Mouse (Mus musculus) gastrocnemius, adult 18-20 months (tissue): ENCODE data around the gene Fut4. TPM values are rescaled to one million over a fixed set of nuclear protein-coding genes. Genes with fewer than 3 reads are reported as not detected.

Experiments used
- DNase-seq: peaks from one replicate; pipeline ENCODE4 v3.0.0; 2021; ENCODE audit warnings: low spot score
- long read RNA-seq, 2 experiments: library from polyadenylated mRNA; stranded (forward); transcript quantifications; one replicate each; pipeline ENCODE4 v2.0.0; 2021
- total RNA-seq, 2 experiments: library from RNA; stranded (reverse); gene quantifications; 2 replicates each; pipeline ENCODE4 v1.2.3; 2021

Fut4 gene
- under 1 TPM; 0.11 to 0.21 TPM for total RNA-seq
- long read RNA-seq, experiment 1: 0 reads
- long read RNA-seq, experiment 2, full-length matches to known transcripts: 1 of 1 reads
- long read RNA-seq, experiment 2, partial matches to known transcripts: 0 of 1 reads
- long read RNA-seq, experiment 2, other reads (novel, unspliced or antisense): 0 of 1 reads

- peak; percentile 21 for DNase-seq
Observed at GRCm38 (mm10) chr9:14752001-14752522, at the start of gene Fut4. Gene Fut4 (minus strand): TSS chr9:14752393.

DNA sequence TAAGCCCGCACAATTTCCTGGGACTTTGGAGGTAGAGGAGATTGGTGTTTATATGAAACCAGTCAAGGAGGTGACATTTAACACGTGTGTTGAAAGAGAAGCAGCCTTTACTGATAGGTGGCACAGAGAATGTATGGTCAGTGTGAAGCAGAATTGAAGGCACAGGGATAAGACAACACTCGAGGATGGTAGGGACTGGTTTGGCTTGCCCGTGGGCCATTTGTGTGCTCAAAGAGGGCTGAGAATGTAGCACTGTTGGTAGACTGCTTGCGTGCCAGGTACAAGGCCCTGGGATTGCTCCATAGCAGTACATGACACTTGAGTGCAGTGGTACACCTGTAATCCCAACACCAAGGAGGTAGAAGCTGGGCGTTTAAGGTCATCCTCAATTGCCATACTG lies 35.2 kb upstream of the Fut4 start:
- DNase-seq: no peak

GRCm38 (mm10) chr9:14784039-14785002 lies 32.1 kb upstream of the Fut4 start, which contains the start of the genes Mre11a and Ankrd49:
Gene Mre11a (plus strand): TSS chr9:14784654.
Gene Ankrd49 (minus strand): TSS chr9:14784856.
- DNase-seq: peak; percentile 96

GRCm38 (mm10) chr9:14778341-14778740 lies 26.1 kb upstream of the Fut4 start:
- no peak for DNase-seq

DNA sequence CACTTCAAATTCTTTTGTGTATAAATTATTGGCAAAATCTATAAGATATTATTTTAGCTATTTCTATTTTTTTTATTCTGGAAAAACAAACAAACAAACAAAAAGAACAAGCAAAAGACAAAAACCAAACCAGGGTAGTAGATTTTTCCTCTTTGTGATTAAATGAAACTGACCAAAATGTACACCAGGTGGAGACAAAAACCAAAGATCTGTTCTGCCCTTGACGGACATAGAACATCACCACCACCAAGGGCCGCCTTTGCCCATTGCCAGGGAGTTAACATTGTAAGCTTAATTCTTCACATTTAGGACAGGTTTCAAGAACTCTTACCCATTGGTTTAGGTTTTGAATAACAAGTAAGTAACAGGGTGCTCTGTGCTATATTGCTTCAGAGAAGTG lies 21.6 kb upstream of the Fut4 start:
- DNase-seq: no peak

GRCm38 (mm10) chr9:14772074-14772473 lies 19.9 kb upstream of the Fut4 start:
- no peak for DNase-seq

GRCm38 (mm10) chr9:14770803-14771471 lies 18.7 kb upstream of the Fut4 start, which contains the start of gene 1700012B09Rik:
Gene 1700012B09Rik (minus strand): TSS chr9:14771030.
- no peak for DNase-seq

- no peak for DNase-seq
Observed at GRCm38 (mm10) chr9:14769811-14770210, 17.6 kb upstream of the Fut4 start.

DNA sequence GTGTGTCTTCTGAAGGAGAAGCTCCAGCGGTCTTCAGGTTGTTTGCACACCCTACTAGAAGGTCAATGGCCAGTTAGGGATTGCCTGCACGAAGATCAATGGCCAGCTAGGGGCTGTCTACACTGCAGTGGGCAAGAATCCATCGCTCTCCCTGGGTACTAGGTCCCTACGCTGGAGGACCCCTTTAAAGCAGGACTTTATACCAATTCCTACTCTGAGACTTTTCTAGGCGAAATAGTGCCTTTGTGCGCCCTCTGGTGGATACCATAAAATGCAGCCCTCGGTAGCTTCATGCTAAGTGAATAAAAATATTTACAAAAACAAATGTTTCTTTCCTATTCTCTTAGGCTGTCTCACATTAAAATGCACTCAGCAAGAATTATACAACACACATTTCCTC lies 12.6 kb upstream of the Fut4 start:
- DNase-seq: peak; percentile 36

DNA sequence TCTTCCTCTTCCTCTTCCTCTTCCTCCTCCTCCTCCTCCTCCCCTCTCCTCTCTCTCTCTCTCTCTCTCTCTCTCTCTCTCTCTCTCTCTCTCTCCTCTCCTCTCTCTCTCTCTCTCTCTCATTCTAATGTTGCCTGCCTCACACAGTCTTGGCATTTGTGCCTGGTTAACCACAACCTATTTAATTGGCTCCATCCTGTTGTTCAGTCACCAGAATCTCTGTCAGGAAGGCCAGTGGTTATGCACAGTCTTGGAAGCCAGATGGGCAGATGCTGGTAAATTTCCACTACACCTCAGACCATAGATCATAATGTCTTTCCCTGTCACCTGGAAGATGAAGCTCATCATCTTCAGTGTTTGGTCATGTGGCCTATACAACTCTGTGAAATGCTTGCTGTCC lies 7.1 kb upstream of the Fut4 start:
- no peak for DNase-seq

DNA sequence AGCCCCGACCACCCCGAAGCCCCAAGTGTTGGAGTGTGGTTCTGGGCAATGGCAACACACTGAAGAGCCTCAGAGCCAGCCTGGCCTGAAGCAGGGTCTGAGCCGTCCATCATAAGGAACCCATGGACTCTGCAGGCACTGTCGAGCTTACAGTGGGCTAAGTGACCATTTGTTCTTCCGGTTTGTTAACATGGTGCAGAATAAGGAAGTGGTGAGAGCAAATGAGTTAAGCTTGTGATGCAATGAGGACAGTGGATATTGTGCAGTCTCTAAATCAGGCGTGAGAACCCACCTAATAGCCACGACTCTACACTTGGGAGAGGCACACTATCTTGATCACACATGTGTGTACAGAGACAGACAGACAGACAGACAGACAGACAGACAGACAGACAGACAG lies 6.4 kb upstream of the Fut4 start:
- no peak for DNase-seq

GRCm38 (mm10) chr9:14754469-14754868 lies 2.3 kb upstream of the Fut4 start:
- DNase-seq: no peak

DNA sequence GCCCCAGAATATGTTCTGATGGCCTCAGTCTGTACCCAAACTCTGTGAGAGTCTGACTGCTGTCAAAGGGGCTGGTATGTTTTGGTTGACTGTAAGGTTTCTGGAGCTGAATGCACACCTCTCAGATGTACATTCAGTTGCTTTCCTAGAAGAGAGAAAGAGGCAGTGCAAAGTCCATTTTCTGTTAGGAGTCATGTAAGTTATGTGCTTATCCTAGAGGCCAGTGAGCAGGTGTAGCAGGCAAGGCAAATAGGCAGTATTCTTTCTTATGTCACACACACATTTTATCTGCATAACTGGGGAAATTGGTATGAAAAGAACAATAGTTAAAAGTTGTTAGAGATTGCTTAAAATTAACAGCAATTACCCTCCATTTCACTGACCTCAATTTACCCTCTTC lies 1.8 kb upstream of the Fut4 start:
- no peak for DNase-seq

DNA sequence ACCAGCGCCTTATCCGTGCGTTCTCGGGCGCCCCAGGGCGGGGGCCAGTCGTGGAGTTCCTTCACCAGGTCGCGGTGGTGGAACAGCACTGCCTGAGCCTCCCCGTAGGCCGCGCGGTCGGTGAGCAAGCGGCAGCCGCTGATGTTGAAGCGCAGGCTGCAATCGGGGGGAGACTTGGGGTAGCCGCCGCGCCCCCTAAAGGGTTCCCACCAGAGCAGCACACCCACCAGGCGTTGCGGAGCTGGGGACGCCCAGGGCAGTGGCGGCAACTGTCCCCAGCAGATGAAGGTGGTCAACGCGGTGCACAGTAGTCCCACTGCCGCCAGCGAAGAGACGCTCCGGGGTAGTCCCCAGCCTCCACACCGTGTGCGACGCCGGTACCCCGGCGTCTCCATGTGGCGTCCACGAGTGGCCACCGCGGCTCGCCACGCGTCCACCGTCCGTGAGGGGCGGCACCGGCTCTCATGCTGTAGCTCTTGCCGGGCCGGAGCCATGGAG lies 641 bp downstream of the Fut4 start:
- no peak for DNase-seq

GRCm38 (mm10) chr9:14750901-14751502 lies 1.2 kb downstream of the Fut4 start:
- no peak for DNase-seq

DNA sequence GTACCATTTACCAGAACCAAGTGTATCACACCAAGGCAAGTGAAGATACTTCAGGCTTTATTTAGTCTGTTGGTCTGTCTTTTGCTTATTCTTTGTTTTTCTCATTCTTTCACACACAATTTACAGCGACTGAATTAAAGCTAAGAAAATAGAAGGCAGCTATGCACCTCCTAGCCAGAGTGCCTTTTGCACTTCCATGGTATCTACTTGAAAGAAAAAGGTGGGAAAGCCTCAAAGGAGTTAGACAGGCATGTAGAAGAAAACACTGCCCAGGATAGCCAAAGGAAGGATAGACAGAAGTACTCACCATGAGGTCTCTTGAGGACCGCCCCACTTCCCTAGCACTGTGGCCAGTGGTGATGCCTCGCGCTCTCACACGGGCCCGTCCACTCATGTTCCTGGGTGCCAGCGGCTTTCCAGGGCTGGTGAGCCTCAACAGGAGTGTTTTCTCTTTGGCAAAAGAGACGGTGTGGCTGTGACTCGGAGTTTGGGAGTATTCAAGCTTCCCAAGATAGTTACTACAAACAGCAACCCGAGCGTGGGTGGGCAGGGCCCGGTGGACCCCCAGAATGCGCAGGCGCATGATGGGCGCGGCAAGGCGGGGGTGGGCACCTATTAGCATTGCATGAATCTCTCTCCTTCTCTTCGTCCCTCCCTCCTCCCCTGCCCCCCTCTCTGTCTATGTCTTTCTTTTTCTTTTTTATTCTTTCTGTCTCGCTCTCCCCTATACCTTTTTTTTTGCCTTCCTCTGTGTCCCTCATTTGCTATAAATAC lies 11.9 kb downstream of the Fut4 start, which contains the start of gene Piwil4:
Gene Piwil4 (minus strand): TSS at position 583 of the 774 bp plus-strand sequence.
- DNase-seq: no peak

DNA sequence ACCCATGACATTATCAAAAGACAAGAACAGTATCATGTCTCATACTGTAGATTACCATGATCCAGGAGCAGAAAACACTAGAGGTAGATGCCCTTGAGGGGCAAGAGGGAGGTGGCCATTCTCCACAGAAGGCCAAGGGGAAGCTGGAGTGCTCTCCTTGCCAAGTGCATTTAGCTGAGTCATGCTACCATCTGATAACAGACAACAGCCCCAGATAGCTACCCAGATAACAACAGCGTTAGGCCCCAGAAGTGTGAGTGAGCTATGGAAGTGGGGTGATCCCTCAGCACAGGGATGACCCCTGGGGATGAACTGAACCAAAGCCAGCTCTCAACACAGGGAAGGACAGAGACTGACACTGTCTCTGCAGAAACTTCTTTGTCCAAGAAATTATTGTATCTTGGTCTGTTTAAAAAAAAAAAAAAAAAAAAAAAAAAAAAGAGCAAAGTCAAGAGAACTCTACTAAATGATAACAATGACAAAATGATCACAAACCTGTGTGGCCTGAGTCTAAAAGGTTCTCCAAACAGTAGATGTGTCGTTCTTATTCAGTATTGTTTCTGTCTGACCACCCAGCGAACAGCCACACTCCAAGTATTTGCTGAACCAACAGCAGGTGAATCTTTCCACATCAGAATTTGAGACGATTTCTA lies 12.6 kb downstream of the Fut4 start:
- DNase-seq: no peak

- no peak for DNase-seq
Observed at GRCm38 (mm10) chr9:14730941-14731541, 21.2 kb downstream of the Fut4 start.

DNA sequence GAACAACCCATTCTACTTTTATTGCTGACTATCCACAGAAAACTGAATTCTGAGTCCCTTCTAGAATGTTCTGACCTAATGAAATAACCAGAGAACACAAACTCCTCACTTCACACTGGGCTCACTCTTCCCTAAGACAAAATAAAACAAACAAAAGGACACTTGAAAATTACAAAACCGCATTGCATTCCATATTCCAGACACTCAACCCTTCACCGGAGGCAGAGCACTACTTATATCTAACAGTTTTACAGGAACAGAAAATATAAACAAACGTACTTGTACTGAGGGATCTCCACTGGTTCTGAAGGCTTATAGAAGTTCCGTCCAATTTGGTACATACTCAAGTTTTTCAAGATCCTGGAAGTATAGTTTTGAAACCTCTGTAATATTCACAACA lies 23.8 kb downstream of the Fut4 start:
- no peak for DNase-seq
